Mouse (Mus musculus): ENCODE measurements around the gene Rmi2. TPM values are rescaled to one million over a fixed set of nuclear protein-coding genes. Genes with fewer than 3 reads are reported as not detected.

Gene Rmi2
- total and polyA plus RNA-seq, 2 experiments from 2014 or later, result 0.58 to 4.1 TPM

- WGBS, result 85% methylated on average over 7 of the region's 7 CpGs
- Histone ChIP-seq H3K4me3 (ENCODE audit: low read length) (no peak overlapping the region), H3K4me1 (ENCODE audit: insufficient read depth, low read length) (no peaks in the 10 kb centered on the region), H3K9me3 (ENCODE audit: low read length) (no peaks in the 10 kb centered on the region), H3K9ac (replicated peaks; ENCODE audit: low read length) (no peak overlapping the region), H3K4me2 (ENCODE audit: low read depth, low read length) (no peak overlapping the region), H3K27me3 (ENCODE audit: insufficient read depth, low read length) (no peaks in the 10 kb centered on the region), H3K36me3 (ENCODE audit: insufficient read depth, low read length) (no peaks in the 10 kb centered on the region), H3K27ac (no peak overlapping the region)
- no peak for TF ChIP-seq CTCF (IDR thresholded peaks at IDR 0.05; ENCODE audit: low read depth)
- ATAC-seq (no peak), DNase-seq (ENCODE audit: low spot score) (no peak)
Measured at GRCm38 (mm10) chr16:10910541-10910940, 75.7 kb downstream of the Rmi2 start.

GRCm38 (mm10) chr16:10911061-10911460 is 76.2 kb downstream of the Rmi2 start:
- H3K9ac ChIP-seq (replicated peaks; ENCODE audit: low read length), result no peak overlapping the region
- 99% methylated on average over 2 of the region's 2 CpGs for WGBS
- H3K4me1 ChIP-seq (ENCODE audit: insufficient read depth, low read length), result no peaks in the 10 kb centered on the region
- no peak for DNase-seq (ENCODE audit: low spot score)
- no peak overlapping the region for H3K27ac ChIP-seq
- H3K4me3 ChIP-seq (ENCODE audit: low read length), result no peak overlapping the region
- no peaks in the 10 kb centered on the region for H3K36me3 ChIP-seq (ENCODE audit: insufficient read depth, low read length)
- TF ChIP-seq CTCF (IDR thresholded peaks at IDR 0.05; ENCODE audit: low read depth), result no peak
- H3K4me2 ChIP-seq (ENCODE audit: low read depth, low read length), result no peak overlapping the region
- ATAC-seq, result no peak
- no peaks in the 10 kb centered on the region for H3K9me3 ChIP-seq (ENCODE audit: low read length)
- H3K27me3 ChIP-seq (ENCODE audit: insufficient read depth, low read length), result no peaks in the 10 kb centered on the region

- no peak for DNase-seq (ENCODE audit: low spot score)
- Histone ChIP-seq H3K27me3 (ENCODE audit: insufficient read depth, low read length) (no peaks in the 10 kb centered on the region), H3K36me3 (ENCODE audit: insufficient read depth, low read length) (no peaks in the 10 kb centered on the region), H3K4me3 (ENCODE audit: low read length) (no peak overlapping the region), H3K9ac (replicated peaks; ENCODE audit: low read length) (no peak overlapping the region), H3K4me2 (ENCODE audit: low read depth, low read length) (no peak overlapping the region), H3K4me1 (ENCODE audit: insufficient read depth, low read length) (no peaks in the 10 kb centered on the region), H3K27ac (no peak overlapping the region), H3K9me3 (ENCODE audit: low read length) (no peaks in the 10 kb centered on the region)
- no peak for TF ChIP-seq CTCF (IDR thresholded peaks at IDR 0.05; ENCODE audit: low read depth)
- no peak for ATAC-seq
- WGBS, result 92% methylated on average over 4 of the region's 4 CpGs
Measured at GRCm38 (mm10) chr16:10915066-10915465, 80.2 kb downstream of the Rmi2 start.

GRCm38 (mm10) chr16:10916271-10916670 is 81.4 kb downstream of the Rmi2 start:
- WGBS, result 83% methylated on average over 3 of the region's 3 CpGs
- no peaks in the 10 kb centered on the region for H3K4me1 ChIP-seq (ENCODE audit: insufficient read depth, low read length)

GRCm38 (mm10) chr16:10919856-10920255 is 85.0 kb downstream of the Rmi2 start:
- Histone ChIP-seq H3K9ac (replicated peaks; ENCODE audit: low read length) (no peak overlapping the region), H3K4me1 (ENCODE audit: insufficient read depth, low read length) (no peaks in the 10 kb centered on the region), H3K4me3 (ENCODE audit: low read length) (no peak overlapping the region), H3K27ac (no peak overlapping the region), H3K4me2 (ENCODE audit: low read depth, low read length) (no peak overlapping the region), H3K27me3 (ENCODE audit: insufficient read depth, low read length) (no peaks in the 10 kb centered on the region), H3K9me3 (ENCODE audit: low read length) (no peaks in the 10 kb centered on the region), H3K36me3 (ENCODE audit: insufficient read depth, low read length) (no peaks in the 10 kb centered on the region)
- no peak for TF ChIP-seq CTCF (IDR thresholded peaks at IDR 0.05; ENCODE audit: low read depth)
- DNase-seq (ENCODE audit: low spot score), result peak; percentile 33
- ATAC-seq, result no peak

More at GRCm38 (mm10) chr16:10916271-10916670, 81.4 kb downstream of the Rmi2 start:
- no peaks in the 10 kb centered on the region for H3K36me3 ChIP-seq (ENCODE audit: insufficient read depth, low read length)
- TF ChIP-seq CTCF (IDR thresholded peaks at IDR 0.05; ENCODE audit: low read depth), result no peak
- no peak for ATAC-seq
- no peak overlapping the region for H3K9ac ChIP-seq (replicated peaks; ENCODE audit: low read length)
- H3K9me3 ChIP-seq (ENCODE audit: low read length), result no peaks in the 10 kb centered on the region
- H3K27me3 ChIP-seq (ENCODE audit: insufficient read depth, low read length), result no peaks in the 10 kb centered on the region
- H3K4me3 ChIP-seq (ENCODE audit: low read length), result no peak overlapping the region
- H3K27ac ChIP-seq, result no peak overlapping the region
- no peak for DNase-seq (ENCODE audit: low spot score)
- H3K4me2 ChIP-seq (ENCODE audit: low read depth, low read length), result no peak overlapping the region

- Histone ChIP-seq H3K36me3 (ENCODE audit: insufficient read depth, low read length) (no peaks in the 10 kb centered on the region), H3K9me3 (ENCODE audit: low read length) (no peaks in the 10 kb centered on the region), H3K27me3 (ENCODE audit: insufficient read depth, low read length) (no peaks in the 10 kb centered on the region), H3K27ac (no peak overlapping the region), H3K4me2 (ENCODE audit: low read depth, low read length) (no peak overlapping the region), H3K4me1 (ENCODE audit: insufficient read depth, low read length) (no peaks in the 10 kb centered on the region), H3K4me3 (ENCODE audit: low read length) (no peak overlapping the region), H3K9ac (replicated peaks; ENCODE audit: low read length) (no peak overlapping the region)
- TF ChIP-seq CTCF (IDR thresholded peaks at IDR 0.05; ENCODE audit: low read depth), result no peak
- 56% methylated on average over 5 of the region's 5 CpGs for WGBS
- ATAC-seq (no peak), DNase-seq (ENCODE audit: low spot score) (no peak)
Measured at GRCm38 (mm10) chr16:10923561-10923960, 88.7 kb downstream of the Rmi2 start.

- no peak overlapping the region for H3K4me2 ChIP-seq (ENCODE audit: low read depth, low read length)
- no peaks in the 10 kb centered on the region for H3K4me1 ChIP-seq (ENCODE audit: insufficient read depth, low read length)
- H3K36me3 ChIP-seq (ENCODE audit: insufficient read depth, low read length), result no peaks in the 10 kb centered on the region
- H3K27ac ChIP-seq, result no peak overlapping the region
- ATAC-seq (no peak), DNase-seq (ENCODE audit: low spot score) (peak; percentile 51)
- H3K9me3 ChIP-seq (ENCODE audit: low read length), result no peaks in the 10 kb centered on the region
- no peak for TF ChIP-seq CTCF (IDR thresholded peaks at IDR 0.05; ENCODE audit: low read depth)
- 36% methylated on average over 7 of the region's 7 CpGs for WGBS
- H3K27me3 ChIP-seq (ENCODE audit: insufficient read depth, low read length), result no peaks in the 10 kb centered on the region
- H3K9ac ChIP-seq (replicated peaks; ENCODE audit: low read length), result no peak overlapping the region
- no peak overlapping the region for H3K4me3 ChIP-seq (ENCODE audit: low read length)
Measured at GRCm38 (mm10) chr16:10925591-10926180, 90.8 kb downstream of the Rmi2 start.

All from hindbrain, postnatal 0 days (tissue).